Mouse (Mus musculus): ENCODE results near the gene Mast4. TPM values are rescaled to one million over a fixed set of nuclear protein-coding genes. Genes with fewer than 3 reads are reported as not detected.

Mast4 gene
- polyA plus RNA-seq, 2 experiments, result 0.71 to 1.5 TPM

DNA sequence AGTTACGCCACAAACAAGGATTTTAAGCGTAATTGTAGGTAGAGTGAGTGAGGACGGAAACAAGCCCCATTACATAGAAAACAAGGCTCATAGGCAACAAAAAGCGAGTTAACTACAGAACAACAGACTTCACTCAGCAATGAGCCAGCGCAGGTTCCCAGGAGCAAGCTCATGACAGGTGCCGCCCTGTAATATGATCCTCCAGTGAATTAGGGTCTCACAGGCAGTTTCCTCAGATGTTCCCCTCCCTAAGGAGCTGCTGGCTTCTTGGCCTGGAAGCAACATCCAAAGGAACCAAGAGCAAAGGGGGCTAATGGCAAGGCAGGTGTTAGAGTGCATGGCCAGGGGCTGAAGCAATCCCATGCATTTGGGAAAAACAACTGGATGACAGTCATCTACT lies 31.8 kb downstream of the Mast4 start:
- ATAC-seq (ENCODE audit: insufficient read depth), result no peak
- Histone ChIP-seq H3K4me3 (ENCODE audit: insufficient read depth in 1 of 2, low read depth in 2 of 2, low read length in 2 of 2) (no peak overlapping the region), H3K27ac (no peak overlapping the region), H3K9me3 (ENCODE audit: control insufficient read depth, low read length) (no peaks in the 10 kb centered on the region), H3K9ac (replicated peaks) (no peak overlapping the region), H3K27me3 (ENCODE audit: control insufficient read depth, insufficient read depth, low read length) (no peaks in the 10 kb centered on the region), H3K36me3 (replicated peaks; ENCODE audit: control insufficient read depth, insufficient read depth, low read depth) (no peaks in the 10 kb centered on the region), H3K4me2 (ENCODE audit: low read depth) (no peak overlapping the region), H3K4me1 (replicated peaks; ENCODE audit: control insufficient read depth in 2 of 2, insufficient read depth in 2 of 2, low read length in 1 of 2) (no peaks in the 10 kb centered on the region)
- DNase-seq (ENCODE audit: low read depth in 3 of 3, low spot score in 3 of 3), result no peak
- WGBS (ENCODE audit: insufficient replicate concordance), result 52% methylated on average over 6 of the region's 6 CpGs
- no peak for TF ChIP-seq EP300 (IDR thresholded peaks at IDR 0.05; ENCODE audit: low read depth)
- no peak for TF ChIP-seq CTCF (IDR thresholded peaks at IDR 0.05; ENCODE audit: low read depth)

DNA sequence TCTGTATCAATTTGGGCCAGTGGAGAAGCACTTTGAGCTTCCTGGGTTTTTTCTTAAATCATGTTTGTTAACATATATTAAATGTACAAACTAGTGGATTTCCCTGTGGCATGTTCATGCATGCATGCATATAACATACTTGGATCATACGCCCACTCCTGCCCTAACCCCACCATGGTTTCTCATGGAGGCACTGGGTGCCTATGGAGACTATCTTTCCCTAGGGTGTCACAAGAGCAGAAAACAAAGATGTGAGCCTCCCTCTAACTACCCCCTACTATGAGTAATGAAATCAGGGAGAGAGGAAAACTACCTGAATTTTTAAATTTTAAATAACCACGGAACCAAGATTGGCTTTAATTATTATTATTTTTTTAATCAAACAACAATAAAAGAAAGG lies 32.2 kb downstream of the Mast4 start:
- H3K4me3 ChIP-seq (ENCODE audit: insufficient read depth in 1 of 2, low read depth in 2 of 2, low read length in 2 of 2), result no peak overlapping the region
- DNase-seq (ENCODE audit: low read depth in 3 of 3, low spot score in 3 of 3) (no peak), ATAC-seq (ENCODE audit: insufficient read depth) (no peak)
- no peak overlapping the region for H3K4me2 ChIP-seq (ENCODE audit: low read depth)
- H3K27me3 ChIP-seq (ENCODE audit: control insufficient read depth, insufficient read depth, low read length), result no peaks in the 10 kb centered on the region
- WGBS (ENCODE audit: insufficient replicate concordance), result 74% methylated on average over 2 of the region's 2 CpGs
- H3K36me3 ChIP-seq (replicated peaks; ENCODE audit: control insufficient read depth, insufficient read depth, low read depth), result no peaks in the 10 kb centered on the region
- no peaks in the 10 kb centered on the region for H3K4me1 ChIP-seq (replicated peaks; ENCODE audit: control insufficient read depth in 2 of 2, insufficient read depth in 2 of 2, low read length in 1 of 2)
- no peak overlapping the region for H3K9ac ChIP-seq (replicated peaks)
- TF ChIP-seq CTCF (IDR thresholded peaks at IDR 0.05; ENCODE audit: low read depth) (no peak), EP300 (IDR thresholded peaks at IDR 0.05; ENCODE audit: low read depth) (no peak)
- H3K27ac ChIP-seq, result no peak overlapping the region
- no peaks in the 10 kb centered on the region for H3K9me3 ChIP-seq (ENCODE audit: control insufficient read depth, low read length)

DNA sequence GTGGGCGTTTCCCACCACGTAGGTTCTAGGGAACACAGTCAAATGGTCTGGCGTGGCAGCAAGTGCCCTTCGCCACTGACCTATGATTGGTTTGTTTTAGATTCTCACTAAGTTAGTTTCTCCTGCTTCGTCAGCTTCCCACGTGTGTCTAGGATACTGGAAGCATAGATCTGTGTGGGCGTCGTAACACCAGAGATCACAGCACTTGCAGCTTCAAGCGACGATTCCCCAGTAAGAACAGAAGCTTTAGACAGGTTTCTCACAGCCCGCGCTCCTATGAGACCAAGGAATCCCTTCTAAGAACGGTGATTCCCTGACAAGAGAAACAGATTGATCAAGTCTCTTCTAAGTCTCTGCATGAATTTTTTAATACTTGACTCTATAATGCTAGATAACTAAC lies 39.9 kb downstream of the Mast4 start:
- Histone ChIP-seq H3K36me3 (replicated peaks; ENCODE audit: control insufficient read depth, insufficient read depth, low read depth) (no peaks in the 10 kb centered on the region), H3K4me1 (replicated peaks; ENCODE audit: control insufficient read depth in 2 of 2, insufficient read depth in 2 of 2, low read length in 1 of 2) (no peaks in the 10 kb centered on the region), H3K4me3 (ENCODE audit: insufficient read depth in 1 of 2, low read depth in 2 of 2, low read length in 2 of 2) (no peak overlapping the region), H3K27me3 (ENCODE audit: control insufficient read depth, insufficient read depth, low read length) (no peaks in the 10 kb centered on the region), H3K4me2 (ENCODE audit: low read depth) (no peak overlapping the region), H3K27ac (no peak overlapping the region), H3K9me3 (ENCODE audit: control insufficient read depth, low read length) (no peaks in the 10 kb centered on the region), H3K9ac (replicated peaks) (no peak overlapping the region)
- 68% methylated on average over 13 of the region's 13 CpGs for WGBS (ENCODE audit: insufficient replicate concordance)
- ATAC-seq (ENCODE audit: insufficient read depth), result no peak
- no peak for TF ChIP-seq EP300 (IDR thresholded peaks at IDR 0.05; ENCODE audit: low read depth)
- no peak for TF ChIP-seq CTCF (IDR thresholded peaks at IDR 0.05; ENCODE audit: low read depth)
- no peak for DNase-seq (ENCODE audit: low read depth in 3 of 3, low spot score in 3 of 3)

DNA sequence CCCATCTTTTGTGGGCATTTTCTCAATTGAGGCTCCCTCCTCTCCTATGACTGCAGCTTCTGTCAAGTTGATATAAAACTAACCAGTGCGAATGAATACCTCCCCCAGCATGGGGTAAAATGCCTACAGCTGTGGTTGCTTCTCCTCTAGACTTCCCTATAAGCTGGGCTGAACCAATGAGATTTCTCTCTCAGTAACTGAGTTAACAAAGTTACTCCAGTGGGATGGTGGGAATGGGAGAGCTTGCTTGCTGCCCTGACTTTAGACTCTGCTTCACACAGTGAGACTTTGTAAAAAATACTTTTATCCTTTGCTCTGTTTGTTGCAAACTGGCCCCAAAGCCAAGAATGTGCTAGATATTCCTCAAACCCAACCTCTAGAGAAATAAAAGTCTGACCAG lies 41.2 kb downstream of the Mast4 start:
- H3K27me3 ChIP-seq (ENCODE audit: control insufficient read depth, insufficient read depth, low read length), result no peaks in the 10 kb centered on the region
- no peak for DNase-seq (ENCODE audit: low read depth in 3 of 3, low spot score in 3 of 3)
- no peak overlapping the region for H3K4me2 ChIP-seq (ENCODE audit: low read depth)
- no peak overlapping the region for H3K27ac ChIP-seq
- ATAC-seq (ENCODE audit: insufficient read depth), result no peak
- H3K9me3 ChIP-seq (ENCODE audit: control insufficient read depth, low read length), result no peaks in the 10 kb centered on the region
- H3K36me3 ChIP-seq (replicated peaks; ENCODE audit: control insufficient read depth, insufficient read depth, low read depth), result no peaks in the 10 kb centered on the region
- 64% methylated on average over 1 of the region's 1 CpGs for WGBS (ENCODE audit: insufficient replicate concordance)
- H3K9ac ChIP-seq (replicated peaks), result no peak overlapping the region
- no peak overlapping the region for H3K4me3 ChIP-seq (ENCODE audit: insufficient read depth in 1 of 2, low read depth in 2 of 2, low read length in 2 of 2)
- TF ChIP-seq EP300 (IDR thresholded peaks at IDR 0.05; ENCODE audit: low read depth) (no peak), CTCF (IDR thresholded peaks at IDR 0.05; ENCODE audit: low read depth) (no peak)
- H3K4me1 ChIP-seq (replicated peaks; ENCODE audit: control insufficient read depth in 2 of 2, insufficient read depth in 2 of 2, low read length in 1 of 2), result no peaks in the 10 kb centered on the region

DNA sequence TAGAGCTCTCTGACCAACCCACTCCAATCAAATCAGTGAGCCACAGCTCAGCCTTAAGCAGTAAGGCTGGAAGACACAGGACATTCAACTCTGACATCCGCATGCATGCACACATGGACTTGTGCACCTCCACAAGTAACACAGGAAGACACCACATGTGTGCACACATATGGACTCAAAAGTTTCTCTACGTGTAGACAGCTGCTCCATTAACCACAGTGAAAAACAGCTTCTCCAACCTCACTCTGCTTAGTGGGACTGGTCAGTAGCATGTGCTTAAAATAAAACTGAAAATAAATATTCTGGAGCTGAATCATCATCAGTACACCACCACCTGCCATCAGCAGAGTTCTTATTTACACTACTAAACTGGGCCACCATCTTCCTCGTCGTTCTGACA lies 43.2 kb downstream of the Mast4 start:
- Histone ChIP-seq H3K9me3 (ENCODE audit: control insufficient read depth, low read length) (no peaks in the 10 kb centered on the region), H3K9ac (replicated peaks) (no peak overlapping the region), H3K4me2 (ENCODE audit: low read depth) (no peak overlapping the region), H3K4me1 (replicated peaks; ENCODE audit: control insufficient read depth in 2 of 2, insufficient read depth in 2 of 2, low read length in 1 of 2) (no peaks in the 10 kb centered on the region), H3K36me3 (replicated peaks; ENCODE audit: control insufficient read depth, insufficient read depth, low read depth) (no peaks in the 10 kb centered on the region), H3K27me3 (ENCODE audit: control insufficient read depth, insufficient read depth, low read length) (no peaks in the 10 kb centered on the region), H3K4me3 (ENCODE audit: insufficient read depth in 1 of 2, low read depth in 2 of 2, low read length in 2 of 2) (no peak overlapping the region), H3K27ac (no peak overlapping the region)
- ATAC-seq (ENCODE audit: insufficient read depth) (no peak), DNase-seq (ENCODE audit: low read depth in 3 of 3, low spot score in 3 of 3) (no peak)
- WGBS (ENCODE audit: insufficient replicate concordance), result 59% methylated on average over 4 of the region's 4 CpGs
- no peak for TF ChIP-seq CTCF (IDR thresholded peaks at IDR 0.05; ENCODE audit: low read depth)
- no peak for TF ChIP-seq EP300 (IDR thresholded peaks at IDR 0.05; ENCODE audit: low read depth)

All from liver, embryonic 14.5 days (tissue).